Mouse (Mus musculus) neural tube, embryonic 12.5 days (tissue): ENCODE measurements around the gene Tmem128. TPM values are rescaled to one million over a fixed set of nuclear protein-coding genes. Genes with fewer than 3 reads are reported as not detected.
A peak's percentile ranks its signal among the peaks of the same experiment; 100 is the strongest.

Experiments
- ATAC-seq: fragments of 200-750 bp; cut with Nextera tagmentation; 2 replicates; pipeline ENCODE4 v1.8.0; 2017; ENCODE audit warnings: low read depth, mild to moderate bottlenecking, moderate TSS enrichment, moderate library complexity; ENCODE audit not compliant: low FRiP score
- H3K27ac ChIP-seq: fragments of 300-500 bp; sonication (generic); 2 replicates; pipeline ENCODE4 v1.5.1; 2016
- H3K27me3 ChIP-seq: fragments of 300-500 bp; sonication (generic); replicated peaks from 2 replicates; pipeline ENCODE4 v1.6.1; 2016; ENCODE audit warnings: mild to moderate bottlenecking
- H3K36me3 ChIP-seq: fragments of 300-500 bp; sonication (generic); 2 replicates; pipeline ENCODE4 v1.6.1; 2016; ENCODE audit warnings: mild to moderate bottlenecking
- H3K4me1 ChIP-seq: fragments of 300-500 bp; sonication (generic); 2 replicates; pipeline ENCODE4 v1.6.1; 2016
- H3K4me2 ChIP-seq: fragments of 300-500 bp; sonication (generic); replicated peaks from 2 replicates; pipeline ENCODE4 v1.6.1; 2016; ENCODE audit warnings: mild to moderate bottlenecking
- H3K4me3 ChIP-seq: fragments of 300-500 bp; sonication (generic); 2 replicates; pipeline ENCODE4 v1.5.1; 2016
- H3K9ac ChIP-seq: fragments of 300-500 bp; sonication (generic); 2 replicates; pipeline ENCODE4 v1.6.1; 2016; ENCODE audit warnings: mild to moderate bottlenecking
- H3K9me3 ChIP-seq: fragments of 300-500 bp; sonication (generic); 2 replicates; pipeline ENCODE4 v1.6.1; 2016; ENCODE audit warnings: mild to moderate bottlenecking
- WGBS: fragments of 180-500 bp; shearing (Covaris S2); methylation state at CpG from one replicate; pipeline ENCODE4 v1.1.7; 2016; 5-methylcytosine and 5-hydroxymethylcytosine counted together
- polyA plus RNA-seq: library from polyadenylated mRNA; unstranded; fragments of >200 nt; fragmentation: Nextera tagmentation; extraction: Ambion mirVana; gene quantifications from 2 replicates; pipeline ENCODE4 v1.2.1, GENCODE M21; 2016

Gene Tmem128
- polyA plus RNA-seq, 1 experiment from 2014 or later, result 105 TPM

- no peak overlapping the region for H3K4me2 ChIP-seq
- peaks cover 2% of the 10 kb centered on the region; the same call in 1 of the 2 replicates for H3K27me3 ChIP-seq
- H3K27ac ChIP-seq, result no peak overlapping the region
- no peak overlapping the region for H3K9ac ChIP-seq
- H3K9me3 ChIP-seq, result no peaks in the 10 kb centered on the region
- no peak overlapping the region for H3K4me3 ChIP-seq
- 80% methylated on average over 9 of the region's 9 CpGs for WGBS
- no peaks in the 10 kb centered on the region for H3K4me1 ChIP-seq
- ATAC-seq, result no peak
- no peaks in the 10 kb centered on the region for H3K36me3 ChIP-seq
These were observed 25.7 kb downstream of the Tmem128 start for GRCm38 (mm10) chr5:38285724-38286123.

DNA sequence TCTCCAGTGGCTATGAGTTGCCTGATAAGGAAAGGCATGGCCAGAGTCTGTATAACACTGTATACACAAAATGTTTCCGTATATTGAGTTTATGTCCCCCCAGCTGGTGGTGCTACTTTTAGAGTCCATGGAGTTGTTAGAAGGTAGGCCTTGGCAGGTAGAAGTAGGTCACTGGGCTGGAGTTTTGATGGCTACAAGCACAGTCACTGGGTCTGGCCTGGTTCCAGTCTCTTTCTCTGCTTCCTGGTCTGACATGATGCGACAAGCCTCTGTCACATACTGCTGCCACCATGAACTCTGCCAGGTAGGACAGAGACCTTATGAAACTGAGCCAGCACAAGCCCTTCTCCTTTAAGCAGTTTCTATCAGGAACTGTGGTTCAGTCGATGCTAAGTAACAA lies 28.5 kb downstream of the Tmem128 start:
- Histone ChIP-seq H3K4me2 (no peak overlapping the region), H3K9ac (no peak overlapping the region), H3K27me3 (no peaks in the 10 kb centered on the region), H3K4me3 (no peak overlapping the region), H3K4me1 (no peaks in the 10 kb centered on the region), H3K27ac (no peak overlapping the region), H3K9me3 (no peaks in the 10 kb centered on the region), H3K36me3 (no peaks in the 10 kb centered on the region)
- WGBS, result 92% methylated on average over 3 of the region's 3 CpGs
- no peak for ATAC-seq

DNA sequence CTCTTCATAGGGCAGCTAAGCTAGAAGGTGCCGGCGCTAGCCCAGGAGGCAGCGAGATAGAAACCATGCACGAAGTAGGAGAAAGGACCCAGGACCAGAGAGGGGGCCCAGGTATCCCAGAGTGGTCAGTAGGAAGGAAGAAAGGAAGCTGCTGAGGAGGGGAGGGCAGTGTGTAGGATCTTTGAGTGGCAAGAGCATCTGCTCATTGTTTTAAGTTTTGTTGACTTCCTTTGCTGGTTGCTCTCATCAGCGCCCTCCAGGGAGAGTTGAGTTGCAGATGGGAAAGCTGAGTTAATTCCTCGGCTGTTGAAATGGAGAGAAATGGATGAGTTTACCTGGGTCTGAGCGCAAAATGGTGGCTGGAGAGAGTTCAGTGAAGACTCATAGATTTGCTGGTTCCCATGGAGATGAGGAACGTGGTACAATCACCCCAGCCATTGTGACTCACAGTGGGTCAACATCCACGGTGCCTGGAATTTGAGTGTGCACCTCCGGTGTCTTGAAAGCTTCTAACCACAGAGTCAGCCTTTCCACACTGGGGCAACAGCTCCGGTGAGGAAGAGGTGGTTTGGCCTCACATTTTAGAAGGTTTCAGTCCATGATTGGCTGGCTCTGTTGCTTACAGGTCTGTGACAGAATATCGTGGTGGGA lies 41.9 kb downstream of the Tmem128 start:
- no peak overlapping the region for H3K27ac ChIP-seq
- no peaks in the 10 kb centered on the region for H3K9me3 ChIP-seq
- H3K27me3 ChIP-seq, result no peaks in the 10 kb centered on the region
- no peak overlapping the region for H3K4me2 ChIP-seq
- ATAC-seq, result no peak
- H3K4me3 ChIP-seq, result no peak overlapping the region
- no peaks in the 10 kb centered on the region for H3K4me1 ChIP-seq
- no peak overlapping the region for H3K9ac ChIP-seq
- WGBS, result 88% methylated on average over 12 of the region's 12 CpGs
- H3K36me3 ChIP-seq, result no peaks in the 10 kb centered on the region

DNA sequence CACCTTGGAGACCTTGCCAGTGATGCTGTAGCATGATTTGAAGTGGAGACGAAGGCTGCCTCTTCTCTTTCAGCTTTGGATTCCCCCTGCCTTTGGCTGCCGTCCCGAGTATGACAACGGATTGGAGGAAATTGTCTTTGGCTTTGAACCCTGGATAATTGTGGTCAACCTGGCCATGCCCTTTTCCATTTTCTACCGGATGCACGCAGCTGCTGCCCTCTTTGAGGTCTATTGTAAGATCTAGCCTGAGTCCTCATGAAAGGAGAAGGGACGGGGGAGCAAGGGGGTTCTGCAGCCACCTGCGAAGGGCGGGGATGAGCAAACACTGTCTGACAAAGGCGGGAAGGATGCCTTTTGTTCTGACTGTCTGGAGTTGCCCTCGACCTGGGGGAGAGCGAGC lies 42.7 kb downstream of the Tmem128 start:
- WGBS, result 21% methylated on average over 12 of the region's 12 CpGs
- Histone ChIP-seq H3K27me3 (no peaks in the 10 kb centered on the region), H3K9me3 (no peaks in the 10 kb centered on the region), H3K4me2 (no peak overlapping the region), H3K4me1 (no peaks in the 10 kb centered on the region), H3K4me3 (no peak overlapping the region), H3K36me3 (no peaks in the 10 kb centered on the region), H3K27ac (no peak overlapping the region), H3K9ac (no peak overlapping the region)
- ATAC-seq, result no peak

- no peaks in the 10 kb centered on the region for H3K9me3 ChIP-seq
- no peak for ATAC-seq
- no peak overlapping the region for H3K4me2 ChIP-seq
- no peak overlapping the region for H3K4me3 ChIP-seq
- no peaks in the 10 kb centered on the region for H3K27me3 ChIP-seq
- 85% methylated on average over 2 of the region's 2 CpGs for WGBS
- no peak overlapping the region for H3K27ac ChIP-seq
- no peaks in the 10 kb centered on the region for H3K36me3 ChIP-seq
- H3K4me1 ChIP-seq, result no peaks in the 10 kb centered on the region
- no peak overlapping the region for H3K9ac ChIP-seq
These were observed 45.3 kb downstream of the Tmem128 start for GRCm38 (mm10) chr5:38305241-38305640.

- peak overlapping the region; percentile 38; the same call in 1 of the 2 replicates for H3K9ac ChIP-seq
- peak; percentile 86 for ATAC-seq
- no peak overlapping the region for H3K27ac ChIP-seq
- H3K4me1 ChIP-seq, result no peaks in the 10 kb centered on the region
- no peaks in the 10 kb centered on the region for H3K36me3 ChIP-seq
- peak overlapping the region; percentile 30 for H3K4me3 ChIP-seq
- no peaks in the 10 kb centered on the region for H3K27me3 ChIP-seq
- H3K9me3 ChIP-seq, result no peaks in the 10 kb centered on the region
- WGBS, result 10% methylated on average over 26 of the region's 26 CpGs
- peak overlapping the region; percentile 69 for H3K4me2 ChIP-seq
These were observed 47.5 kb downstream of the Tmem128 start for GRCm38 (mm10) chr5:38307255-38308101.

DNA sequence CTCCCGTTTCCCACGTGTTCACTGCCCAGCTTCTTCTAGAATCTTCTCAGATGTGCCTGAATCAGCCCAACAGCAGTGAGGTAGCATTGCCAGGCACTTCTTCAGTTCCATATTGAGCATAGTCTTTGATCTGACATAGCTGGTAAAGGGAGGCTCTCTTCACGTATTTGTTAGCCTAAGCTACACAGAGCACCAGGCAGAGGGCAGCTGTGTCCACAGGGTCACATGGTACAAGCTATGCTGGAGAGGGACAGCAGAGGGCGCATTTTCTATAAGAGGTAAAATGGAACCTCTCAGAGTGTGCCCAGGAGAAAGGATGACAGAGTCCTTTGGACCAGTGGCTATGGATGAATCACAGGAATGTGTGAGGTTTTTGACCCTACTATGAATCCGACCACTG lies 48.9 kb downstream of the Tmem128 start:
- H3K36me3 ChIP-seq, result no peaks in the 10 kb centered on the region
- no peak overlapping the region for H3K27ac ChIP-seq
- no peak overlapping the region for H3K9ac ChIP-seq
- H3K9me3 ChIP-seq, result no peaks in the 10 kb centered on the region
- no peaks in the 10 kb centered on the region for H3K4me1 ChIP-seq
- H3K4me3 ChIP-seq, result no peak overlapping the region
- WGBS, result 54% methylated on average over 5 of the region's 5 CpGs
- H3K4me2 ChIP-seq, result no peak overlapping the region
- H3K27me3 ChIP-seq, result no peaks in the 10 kb centered on the region
- peak; percentile 58; the same call in 1 of the 2 replicates for ATAC-seq

DNA sequence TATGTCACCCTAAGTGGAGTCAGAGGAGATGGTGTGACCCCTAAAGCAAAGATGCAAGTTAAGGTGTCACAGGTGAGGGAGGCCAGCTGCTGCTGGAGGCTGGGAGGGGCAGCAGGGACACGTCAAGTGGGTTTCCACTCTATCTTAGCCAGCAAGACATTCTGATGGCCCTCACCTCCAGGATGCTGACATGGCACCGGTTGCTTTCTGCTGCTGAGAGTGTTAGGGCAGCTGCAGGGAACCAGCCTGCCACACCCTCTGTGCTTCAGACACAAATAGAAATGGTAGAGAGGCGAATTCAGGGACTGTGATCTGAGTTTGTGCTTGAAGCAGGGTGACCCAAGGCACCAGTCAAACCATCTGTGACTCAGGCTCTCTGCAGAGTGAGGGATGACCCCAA lies 49.8 kb downstream of the Tmem128 start:
- Histone ChIP-seq H3K36me3 (no peaks in the 10 kb centered on the region), H3K9ac (no peak overlapping the region), H3K4me3 (no peak overlapping the region), H3K4me2 (no peak overlapping the region), H3K27me3 (no peaks in the 10 kb centered on the region), H3K27ac (no peak overlapping the region), H3K4me1 (no peaks in the 10 kb centered on the region), H3K9me3 (no peaks in the 10 kb centered on the region)
- no peak for ATAC-seq
- 77% methylated on average over 3 of the region's 3 CpGs for WGBS

Other genes starting within 250 kb of the Tmem128 start
- 40.6 and 43.2 TPM in 2 replicates for gene Stx18, start 221.4 kb upstream of the Tmem128 start, polyA plus RNA-seq
- 530 and 545 TPM in 2 replicates for gene Nsg1, start 100.3 kb upstream of the Tmem128 start, polyA plus RNA-seq
- gene Zbtb49, start 39.7 kb upstream of the Tmem128 start, polyA plus RNA-seq, result 21.3 and 22.3 TPM in 2 replicates
- 83.6 and 92.4 TPM in 2 replicates for gene Lyar, start 39.7 kb upstream of the Tmem128 start, polyA plus RNA-seq
- gene Otop1, start 15.8 kb downstream of the Tmem128 start, polyA plus RNA-seq, result not detected in 2 replicates
- not detected in 2 replicates for gene Drd5, start 59.2 kb downstream of the Tmem128 start, polyA plus RNA-seq
- 0.24 and 0.37 TPM in 2 replicates for gene Slc2a9, start 243.0 kb downstream of the Tmem128 start, polyA plus RNA-seq